Mouse (Mus musculus) limb, embryonic 10.5 days (tissue): ENCODE measurements around the gene Jak2. TPM values are rescaled to one million over a fixed set of nuclear protein-coding genes. Genes with fewer than 3 reads are reported as not detected.
A peak's percentile ranks its signal among the peaks of the same experiment; 100 is the strongest.

Experiments
- DNase-seq: peaks from one replicate; pipeline ENCODE4 v3.0.0-alpha.2; 2017; ENCODE audit warnings: low spot score
- H3K27ac ChIP-seq: fragments of 300-500 bp; sonication (generic); 2 replicates; pipeline ENCODE4 v1.5.1; 2016; ENCODE audit warnings: mild to moderate bottlenecking
- H3K27me3 ChIP-seq: fragments of 300-500 bp; sonication (generic); 2 replicates; pipeline ENCODE4 v1.6.1; 2016; ENCODE audit warnings: low read depth, mild to moderate bottlenecking; ENCODE audit not compliant: poor library complexity, severe bottlenecking
- H3K36me3 ChIP-seq: fragments of 300-500 bp; sonication (generic); 2 replicates; pipeline ENCODE4 v1.6.1; 2016; ENCODE audit warnings: mild to moderate bottlenecking, moderate library complexity
- H3K4me1 ChIP-seq: fragments of 300-500 bp; sonication (generic); 2 replicates; pipeline ENCODE4 v1.6.1; 2016
- H3K4me3 ChIP-seq: fragments of 300-500 bp; sonication (generic); 2 replicates; pipeline ENCODE4 v1.5.1; 2016; ENCODE audit warnings: mild to moderate bottlenecking, moderate library complexity
- H3K9me3 ChIP-seq: fragments of 300-500 bp; sonication (generic); replicated peaks from 2 replicates; pipeline ENCODE4 v1.6.1; 2016; ENCODE audit warnings: mild to moderate bottlenecking
- WGBS: fragments of 180-500 bp; shearing (Covaris S2); methylation state at CpG from one replicate; pipeline ENCODE4 v1.1.7; 2016; 5-methylcytosine and 5-hydroxymethylcytosine counted together
- polyA plus RNA-seq: library from polyadenylated mRNA; unstranded; fragments of >200 nt; fragmentation: Nextera tagmentation; extraction: Ambion mirVana; gene quantifications from 2 replicates; pipeline ENCODE4 v1.2.1, GENCODE M21; 2016

The Jak2 gene
- 5.4 and 8.0 TPM in 2 replicates for polyA plus RNA-seq

DNA sequence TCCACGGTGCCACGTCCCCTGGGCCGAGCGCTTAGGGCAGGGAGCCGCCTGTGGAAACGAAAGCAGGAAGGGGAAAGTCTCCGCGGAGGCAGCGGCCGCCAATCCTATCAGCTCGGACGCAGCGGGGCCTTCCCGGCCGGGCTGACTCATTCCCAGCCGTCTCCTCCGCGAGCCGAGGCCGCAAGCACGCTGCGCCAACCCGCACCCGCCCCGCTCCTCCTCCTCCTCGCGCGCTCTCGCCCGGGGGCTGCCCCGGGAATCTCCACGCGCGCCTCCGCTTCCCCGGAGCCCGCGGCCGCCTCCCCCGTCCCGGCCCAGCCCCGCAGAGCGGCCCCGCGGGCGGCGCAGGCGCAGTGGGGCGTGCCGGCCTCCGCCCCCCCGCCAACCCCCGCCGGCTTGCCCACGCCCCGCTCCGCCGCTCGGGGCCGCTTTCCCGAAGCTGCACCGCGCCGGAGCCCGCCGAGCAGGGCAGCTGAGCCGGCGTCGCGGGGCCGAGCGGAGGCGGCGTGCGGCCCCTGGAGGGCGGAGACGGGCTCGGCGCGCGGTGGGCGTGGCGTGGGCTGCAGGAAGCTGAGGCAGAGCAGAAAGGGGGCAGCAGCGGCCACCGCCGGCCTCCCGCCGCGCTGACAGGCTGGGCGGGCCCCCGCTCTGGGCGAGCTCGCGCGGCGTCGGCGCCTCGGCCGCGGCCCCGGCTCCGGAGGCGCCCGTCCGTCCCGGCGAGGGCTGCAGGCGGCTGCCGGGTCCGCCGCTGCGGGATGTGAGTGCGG, at the start of gene Jak2:
Gene Jak2, plus strand, starts transcription at position 638 of the 767 bp plus-strand sequence.
- 3% methylated on average over 111 of the region's 114 CpGs for WGBS

GRCm38 (mm10) chr19:29203337-29203736, 48.3 kb upstream of the Jak2 start:
- DNase-seq, result no peak
- Histone ChIP-seq H3K4me3 (no peak overlapping the region), H3K36me3 (no peaks in the 10 kb centered on the region), H3K4me1 (no peaks in the 10 kb centered on the region), H3K27ac (no peak overlapping the region), H3K9me3 (no peaks in the 10 kb centered on the region), H3K27me3 (no peaks in the 10 kb centered on the region)
- 53% methylated on average over 2 of the region's 2 CpGs for WGBS

More for the DNA sequence above, at the start of gene Jak2:
- H3K9me3 ChIP-seq, result no peaks in the 10 kb centered on the region
- peak within 1 kb of the TSS; percentile 88 for H3K4me3 ChIP-seq
- peaks cover 31% of the 10 kb centered on the region for H3K4me1 ChIP-seq
- DNase-seq, result peak; percentile 94
- 0 out of 2 replicates have a peak, but pooled peaks cover 3% of the 10 kb centered on the region for H3K27me3 ChIP-seq
- no peaks in the 10 kb centered on the region for H3K36me3 ChIP-seq
- peak within 1 kb of the TSS; percentile 98 for H3K27ac ChIP-seq

GRCm38 (mm10) chr19:29204583-29204982, 47.0 kb upstream of the Jak2 start:
- no peaks in the 10 kb centered on the region for H3K4me1 ChIP-seq
- H3K36me3 ChIP-seq, result no peaks in the 10 kb centered on the region
- no peaks in the 10 kb centered on the region for H3K9me3 ChIP-seq
- DNase-seq, result no peak
- H3K4me3 ChIP-seq, result no peak overlapping the region
- no peak overlapping the region for H3K27ac ChIP-seq
- 83% methylated on average over 4 of the region's 4 CpGs for WGBS
- H3K27me3 ChIP-seq, result no peaks in the 10 kb centered on the region

DNA sequence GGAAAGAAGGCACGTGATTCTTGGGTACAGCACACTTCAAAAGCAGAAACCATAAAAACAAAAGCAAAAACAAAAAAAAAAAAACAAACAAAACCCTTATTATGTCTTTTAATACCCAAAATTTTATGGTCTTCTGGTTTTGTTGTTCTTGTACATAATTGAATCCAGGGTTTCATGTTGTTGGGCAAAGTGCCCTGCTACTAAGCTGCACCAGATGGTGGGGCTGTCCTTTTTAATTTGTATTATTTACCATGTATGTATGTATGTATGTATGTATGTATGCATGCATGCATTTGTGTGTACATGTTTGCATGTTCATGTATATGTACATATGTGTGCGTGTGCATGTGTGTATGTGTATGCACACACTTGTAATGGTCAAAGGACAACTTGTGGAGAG, 46.4 kb upstream of the Jak2 start:
- no peak overlapping the region for H3K27ac ChIP-seq
- H3K27me3 ChIP-seq, result no peaks in the 10 kb centered on the region
- no peaks in the 10 kb centered on the region for H3K4me1 ChIP-seq
- H3K9me3 ChIP-seq, result no peaks in the 10 kb centered on the region
- H3K36me3 ChIP-seq, result no peaks in the 10 kb centered on the region
- no peak overlapping the region for H3K4me3 ChIP-seq
- 79% methylated on average over 2 of the region's 2 CpGs for WGBS
- no peak for DNase-seq

GRCm38 (mm10) chr19:29209898-29210297, 41.7 kb upstream of the Jak2 start:
- H3K27ac ChIP-seq, result no peak overlapping the region
- H3K36me3 ChIP-seq, result no peaks in the 10 kb centered on the region
- no peak for DNase-seq
- H3K27me3 ChIP-seq, result no peaks in the 10 kb centered on the region
- no peak overlapping the region for H3K4me3 ChIP-seq
- H3K9me3 ChIP-seq, result no peaks in the 10 kb centered on the region
- H3K4me1 ChIP-seq, result no peaks in the 10 kb centered on the region
- WGBS, result 85% methylated on average over 7 of the region's 7 CpGs

GRCm38 (mm10) chr19:29210319-29210718, 41.3 kb upstream of the Jak2 start:
- 91% methylated on average over 9 of the region's 9 CpGs for WGBS
- no peak for DNase-seq
- Histone ChIP-seq H3K27ac (no peak overlapping the region), H3K36me3 (no peaks in the 10 kb centered on the region), H3K4me1 (no peaks in the 10 kb centered on the region), H3K4me3 (no peak overlapping the region), H3K27me3 (no peaks in the 10 kb centered on the region), H3K9me3 (no peaks in the 10 kb centered on the region)

DNA sequence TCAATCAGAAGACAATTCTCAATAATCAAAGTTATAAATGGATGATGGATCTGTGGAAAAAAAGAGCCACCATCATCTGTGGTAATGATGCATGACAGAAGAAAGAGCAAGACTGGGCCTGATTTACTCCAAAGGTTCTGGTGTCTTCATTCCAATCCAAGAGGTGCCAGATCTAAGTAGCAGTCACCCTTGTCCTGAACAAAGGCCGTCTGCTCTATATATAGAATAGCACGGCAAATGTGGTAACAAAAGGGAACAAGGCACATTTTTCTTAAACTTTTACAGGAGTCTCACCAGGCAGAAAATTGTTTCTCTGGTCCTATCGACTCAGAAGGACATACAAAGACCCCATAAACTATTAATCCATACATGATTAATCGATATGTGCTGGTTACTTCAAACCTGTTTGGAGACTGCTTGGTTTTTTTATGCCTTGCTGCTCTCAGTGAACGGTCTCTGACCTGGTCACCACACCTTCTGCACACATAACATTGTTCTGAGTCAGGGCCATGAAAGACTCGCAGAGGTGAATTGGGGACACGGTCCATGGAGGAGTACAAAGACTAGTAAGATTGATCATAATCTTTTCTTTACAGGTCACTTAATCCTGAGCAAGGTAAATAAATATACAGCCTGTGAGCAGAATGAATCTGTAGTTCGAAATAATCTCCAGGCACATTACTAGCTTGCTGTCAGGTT, 35.7 kb upstream of the Jak2 start:
- DNase-seq, result no peak
- 85% methylated on average over 8 of the region's 8 CpGs for WGBS
- H3K27ac ChIP-seq, result no peak overlapping the region
- H3K4me3 ChIP-seq, result no peak overlapping the region
- H3K9me3 ChIP-seq, result no peaks in the 10 kb centered on the region
- no peaks in the 10 kb centered on the region for H3K4me1 ChIP-seq
- no peaks in the 10 kb centered on the region for H3K27me3 ChIP-seq
- no peaks in the 10 kb centered on the region for H3K36me3 ChIP-seq

- Histone ChIP-seq H3K27me3 (no peaks in the 10 kb centered on the region), H3K9me3 (no peaks in the 10 kb centered on the region), H3K27ac (no peak overlapping the region), H3K4me3 (no peak overlapping the region), H3K36me3 (no peaks in the 10 kb centered on the region), H3K4me1 (no peaks in the 10 kb centered on the region)
- 88% methylated on average over 4 of the region's 4 CpGs for WGBS
- DNase-seq, result no peak
Observed at GRCm38 (mm10) chr19:29221867-29222266, 29.8 kb upstream of the Jak2 start.

GRCm38 (mm10) chr19:29224968-29225367, 26.7 kb upstream of the Jak2 start:
- Histone ChIP-seq H3K36me3 (no peaks in the 10 kb centered on the region), H3K9me3 (no peaks in the 10 kb centered on the region), H3K4me3 (no peak overlapping the region), H3K27ac (no peak overlapping the region), H3K27me3 (0 out of 2 replicates have a peak, but pooled peaks cover 4% of the 10 kb centered on the region), H3K4me1 (no peaks in the 10 kb centered on the region)
- DNase-seq, result no peak

DNA sequence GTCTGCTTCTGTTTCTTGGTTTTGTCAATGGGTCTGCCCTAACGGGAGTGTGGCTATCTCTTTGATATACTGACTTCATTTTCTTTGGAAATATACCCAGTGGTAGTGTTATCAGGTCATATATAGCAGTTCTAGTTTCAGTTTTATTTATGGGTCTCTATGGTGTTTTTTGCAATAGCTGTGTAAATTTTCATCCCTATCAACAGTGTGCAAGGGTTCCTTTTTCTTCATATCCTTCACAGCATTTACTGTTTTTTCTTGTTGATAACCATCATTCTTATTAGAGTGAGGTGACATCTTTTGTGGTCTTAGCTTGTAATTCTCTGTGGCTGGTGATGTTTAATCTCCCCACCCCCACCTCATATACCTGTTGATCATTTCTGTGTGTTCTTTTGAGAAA, 24.6 kb upstream of the Jak2 start:
- H3K27me3 ChIP-seq, result 0 out of 2 replicates have a peak, but pooled peaks cover 4% of the 10 kb centered on the region
- DNase-seq, result no peak
- no peaks in the 10 kb centered on the region for H3K36me3 ChIP-seq
- no peaks in the 10 kb centered on the region for H3K4me1 ChIP-seq
- H3K9me3 ChIP-seq, result no peaks in the 10 kb centered on the region
- no peak overlapping the region for H3K27ac ChIP-seq
- H3K4me3 ChIP-seq, result no peak overlapping the region
- WGBS, result 78% methylated on average over 1 of the region's 1 CpGs

GRCm38 (mm10) chr19:29227941-29228590, 23.6 kb upstream of the Jak2 start:
- WGBS, result 64% methylated on average over 9 of the region's 9 CpGs
- Histone ChIP-seq H3K36me3 (no peaks in the 10 kb centered on the region), H3K9me3 (no peaks in the 10 kb centered on the region), H3K27ac (no peak overlapping the region), H3K4me1 (no peaks in the 10 kb centered on the region), H3K4me3 (no peak overlapping the region), H3K27me3 (0 out of 2 replicates have a peak, but pooled peaks cover 4% of the 10 kb centered on the region)
- no peak for DNase-seq

- no peaks in the 10 kb centered on the region for H3K4me1 ChIP-seq
- 87% methylated on average over 2 of the region's 2 CpGs for WGBS
- no peaks in the 10 kb centered on the region for H3K9me3 ChIP-seq
- H3K36me3 ChIP-seq, result no peaks in the 10 kb centered on the region
- no peak overlapping the region for H3K4me3 ChIP-seq
- no peak for DNase-seq
- 0 out of 2 replicates have a peak, but pooled peaks cover 4% of the 10 kb centered on the region for H3K27me3 ChIP-seq
- H3K27ac ChIP-seq, result no peak overlapping the region
Observed at GRCm38 (mm10) chr19:29228989-29229388, 22.6 kb upstream of the Jak2 start.

- DNase-seq, result no peak
- Histone ChIP-seq H3K4me3 (no peak overlapping the region), H3K27me3 (0 out of 2 replicates have a peak, but pooled peaks cover 4% of the 10 kb centered on the region), H3K4me1 (peaks cover 6% of the 10 kb centered on the region; the same call in 1 of the 2 replicates), H3K36me3 (no peaks in the 10 kb centered on the region), H3K27ac (no peak overlapping the region), H3K9me3 (no peaks in the 10 kb centered on the region)
- WGBS, result 85% methylated on average over 6 of the region's 6 CpGs
Observed at GRCm38 (mm10) chr19:29232738-29233137, 18.9 kb upstream of the Jak2 start.
